Mouse (Mus musculus): Measurements from ENCODE around the gene Mgme1. TPM values are rescaled to one million over a fixed set of nuclear protein-coding genes. Genes with fewer than 3 reads are reported as not detected.

Gene Mgme1
- total RNA-seq, 1 experiment from 2014 or later: 6.8 TPM

DNA sequence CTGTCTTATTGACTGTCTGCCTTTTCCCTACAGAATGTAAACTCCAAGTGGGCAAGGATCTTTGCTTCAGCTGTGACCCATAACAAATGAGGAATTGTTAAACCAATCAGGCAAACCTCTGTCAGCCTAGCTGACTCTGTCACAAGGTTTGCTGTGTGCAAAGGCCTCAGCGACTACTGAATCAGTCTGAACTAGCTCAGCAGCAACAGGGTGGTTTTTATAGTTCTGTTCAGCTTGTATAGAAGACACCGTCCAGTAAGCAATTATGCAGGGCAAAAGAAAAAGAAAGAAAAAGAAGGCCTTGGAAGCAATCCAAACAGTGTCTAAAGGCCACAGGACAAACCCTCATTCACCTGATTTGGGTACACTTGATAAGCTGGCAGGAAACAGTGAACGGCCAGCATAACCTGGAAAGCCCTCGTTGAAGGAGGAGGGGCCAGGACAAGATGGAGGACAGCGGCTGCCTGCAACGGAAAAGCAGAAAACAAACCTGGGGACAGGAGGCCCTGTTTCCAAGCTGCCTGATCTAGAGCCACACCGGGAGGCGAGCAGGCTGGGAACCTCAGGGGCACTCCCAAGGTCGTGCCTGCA, 24.8 kb downstream of the Mgme1 start:
- no peak for ATAC-seq (ENCODE audit: extremely low read depth, insufficient number of reproducible peaks, low FRiP score, poor library complexity, severe bottlenecking)

DNA sequence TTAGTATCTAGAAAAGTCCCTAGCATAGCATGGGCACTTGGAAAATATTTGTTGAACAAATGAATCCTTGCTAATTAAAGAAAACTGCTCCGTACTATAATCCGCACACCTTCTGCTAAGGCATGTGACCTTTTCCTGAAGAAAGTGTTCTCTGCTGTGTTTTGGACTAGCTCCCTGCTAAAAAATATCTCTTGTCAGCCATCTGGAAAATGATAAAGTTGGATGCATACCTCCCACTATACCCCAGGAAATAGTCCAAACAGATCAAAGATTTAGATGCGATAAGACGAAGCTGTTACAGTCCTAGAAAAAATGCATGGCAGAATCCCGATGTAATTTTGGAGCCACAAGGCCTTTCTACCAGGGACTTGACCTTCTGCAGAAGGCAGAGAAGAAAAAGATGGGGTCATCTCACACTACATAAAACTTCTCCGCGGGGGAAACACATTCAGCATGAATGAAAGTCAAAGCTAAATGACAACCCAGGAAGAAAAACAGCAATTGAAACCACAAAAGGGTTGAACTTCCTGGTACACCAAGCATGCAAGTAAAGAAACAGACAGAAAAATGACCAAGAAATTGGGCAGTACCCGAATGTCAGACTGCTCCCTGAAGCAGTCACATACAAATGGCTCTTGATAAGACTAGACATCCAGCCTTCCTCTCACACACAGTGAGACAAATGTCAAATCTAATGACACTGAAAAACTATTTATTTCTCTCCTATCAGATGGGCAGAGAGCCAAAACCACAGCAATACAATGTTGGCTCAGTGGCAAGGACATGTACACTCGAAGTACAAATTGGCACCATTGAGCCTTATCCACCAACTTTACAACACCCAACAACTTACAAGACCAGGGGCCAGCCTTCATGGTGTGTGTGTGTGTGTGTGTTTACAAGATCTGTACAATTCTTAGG, 29.5 kb downstream of the Mgme1 start:
- ATAC-seq (ENCODE audit: extremely low read depth, insufficient number of reproducible peaks, low FRiP score, poor library complexity, severe bottlenecking): no peak

DNA sequence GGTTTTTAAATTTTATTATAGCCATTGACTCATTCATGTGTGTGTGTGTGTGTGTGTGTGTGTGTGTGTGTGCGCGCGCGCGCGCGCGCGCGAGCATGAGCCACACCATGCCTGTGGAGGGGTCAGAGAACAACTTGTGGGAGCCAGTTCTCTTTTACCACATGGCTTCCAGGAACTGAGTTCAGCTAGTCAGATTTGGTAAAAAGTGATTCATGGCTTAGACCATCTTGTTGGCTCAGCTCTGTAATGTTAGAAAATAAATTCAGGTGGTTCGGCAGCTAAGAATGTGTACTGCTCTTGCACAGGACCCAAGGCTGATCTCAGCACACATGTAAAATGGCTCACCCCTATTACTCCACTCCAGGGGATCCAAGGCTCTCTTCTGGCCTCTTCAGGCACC, 30.6 kb downstream of the Mgme1 start:
- ATAC-seq (ENCODE audit: extremely low read depth, insufficient number of reproducible peaks, low FRiP score, poor library complexity, severe bottlenecking): no peak

DNA sequence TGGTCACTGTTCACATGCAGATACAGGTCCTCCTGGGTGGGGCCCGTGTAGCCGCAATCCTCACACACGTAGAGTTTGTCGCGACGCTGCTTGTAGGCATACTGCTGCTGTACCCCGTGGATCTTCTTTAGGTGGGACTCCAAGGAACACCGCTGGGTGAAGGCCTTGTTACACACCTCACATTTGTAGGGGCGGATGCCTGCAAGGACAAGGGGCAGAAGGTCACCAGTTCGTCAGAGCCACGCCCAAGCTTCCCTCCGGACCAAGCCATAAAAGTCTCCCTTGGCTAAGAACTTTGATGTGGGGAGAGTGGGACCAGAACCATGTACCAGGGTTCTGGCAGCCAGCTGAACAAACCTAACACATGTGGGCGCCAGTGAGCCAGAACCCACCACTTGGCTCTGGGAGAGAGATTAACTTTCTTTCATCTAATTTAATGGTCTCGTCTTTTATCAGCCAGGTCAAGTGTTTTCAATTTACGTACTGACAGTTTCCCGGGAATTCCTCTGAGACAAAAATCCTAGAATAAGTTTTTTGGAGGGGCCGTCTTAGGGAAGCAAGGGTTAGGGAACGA, 35.3 kb downstream of the Mgme1 start:
- no peak for ATAC-seq (ENCODE audit: extremely low read depth, insufficient number of reproducible peaks, low FRiP score, poor library complexity, severe bottlenecking)

DNA sequence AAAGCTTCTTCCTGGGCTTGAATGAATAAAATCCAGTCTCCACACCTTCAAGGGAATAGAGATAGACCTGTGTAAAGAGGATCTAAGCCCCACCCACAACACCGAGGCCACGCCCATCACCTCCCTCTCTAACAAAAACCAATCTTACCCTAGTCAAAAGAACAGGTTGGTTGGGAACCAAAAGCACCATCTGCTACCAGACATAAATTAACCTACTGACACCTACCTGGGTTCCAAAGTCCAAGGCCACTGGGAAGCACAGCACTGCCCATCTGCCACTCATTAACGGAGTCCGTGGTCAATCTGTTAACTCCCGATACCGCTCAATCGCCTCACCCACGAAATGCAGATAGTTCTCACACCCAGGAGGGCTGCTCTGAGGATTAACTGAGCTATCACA, 38.1 kb downstream of the Mgme1 start:
- no peak for ATAC-seq (ENCODE audit: extremely low read depth, insufficient number of reproducible peaks, low FRiP score, poor library complexity, severe bottlenecking)

- ATAC-seq (ENCODE audit: extremely low read depth, insufficient number of reproducible peaks, low FRiP score, poor library complexity, severe bottlenecking): no peak
Observed at GRCm38 (mm10) chr2:144310273-144310672, 39.8 kb downstream of the Mgme1 start.

GRCm38 (mm10) chr2:144311372-144311771, 40.9 kb downstream of the Mgme1 start:
- no peak for ATAC-seq (ENCODE audit: extremely low read depth, insufficient number of reproducible peaks, low FRiP score, poor library complexity, severe bottlenecking)

DNA sequence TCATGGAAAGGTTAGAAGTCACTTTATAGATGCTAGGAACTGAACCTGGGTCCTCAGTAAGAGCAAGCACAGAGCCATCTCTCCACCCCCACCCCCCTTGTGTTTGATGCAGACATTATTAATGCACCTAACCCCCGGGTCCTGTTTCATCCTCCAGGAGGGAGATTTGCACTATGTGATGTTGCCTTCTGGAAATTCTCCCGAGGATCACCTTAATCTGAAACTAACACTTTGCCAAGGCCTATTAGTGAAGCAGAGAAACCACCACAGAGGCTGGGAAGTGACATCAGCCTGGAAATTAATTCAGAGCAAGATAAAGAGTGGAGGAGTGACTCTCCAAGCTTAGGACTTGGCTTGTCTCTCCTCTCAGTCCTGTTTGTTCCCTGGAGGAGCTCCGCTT, 53.8 kb downstream of the Mgme1 start:
- no peak for ATAC-seq (ENCODE audit: extremely low read depth, insufficient number of reproducible peaks, low FRiP score, poor library complexity, severe bottlenecking)

DNA sequence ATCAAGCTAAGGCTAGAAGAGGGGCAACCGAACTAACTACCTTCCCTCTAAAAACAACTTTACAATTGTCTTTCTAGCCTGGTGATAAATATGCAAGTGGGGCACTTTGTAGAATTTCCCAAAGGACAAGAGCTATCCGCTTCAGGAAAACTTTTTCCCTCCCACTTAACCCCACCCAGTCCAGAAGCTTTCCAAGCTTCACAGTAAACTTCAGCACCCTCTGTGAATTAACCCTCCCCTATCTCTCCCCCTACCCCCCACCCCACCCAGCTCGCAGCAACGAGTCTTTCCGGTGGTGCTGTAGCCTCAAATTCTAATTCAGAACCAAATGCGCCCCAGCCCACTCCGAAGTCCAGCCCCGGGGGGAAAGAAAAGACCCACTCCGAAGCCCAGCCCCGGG, 59.0 kb downstream of the Mgme1 start:
- no peak for ATAC-seq (ENCODE audit: extremely low read depth, insufficient number of reproducible peaks, low FRiP score, poor library complexity, severe bottlenecking)

GRCm38 (mm10) chr2:144329937-144330336, 59.5 kb downstream of the Mgme1 start:
- ATAC-seq (ENCODE audit: extremely low read depth, insufficient number of reproducible peaks, low FRiP score, poor library complexity, severe bottlenecking): no peak

DNA sequence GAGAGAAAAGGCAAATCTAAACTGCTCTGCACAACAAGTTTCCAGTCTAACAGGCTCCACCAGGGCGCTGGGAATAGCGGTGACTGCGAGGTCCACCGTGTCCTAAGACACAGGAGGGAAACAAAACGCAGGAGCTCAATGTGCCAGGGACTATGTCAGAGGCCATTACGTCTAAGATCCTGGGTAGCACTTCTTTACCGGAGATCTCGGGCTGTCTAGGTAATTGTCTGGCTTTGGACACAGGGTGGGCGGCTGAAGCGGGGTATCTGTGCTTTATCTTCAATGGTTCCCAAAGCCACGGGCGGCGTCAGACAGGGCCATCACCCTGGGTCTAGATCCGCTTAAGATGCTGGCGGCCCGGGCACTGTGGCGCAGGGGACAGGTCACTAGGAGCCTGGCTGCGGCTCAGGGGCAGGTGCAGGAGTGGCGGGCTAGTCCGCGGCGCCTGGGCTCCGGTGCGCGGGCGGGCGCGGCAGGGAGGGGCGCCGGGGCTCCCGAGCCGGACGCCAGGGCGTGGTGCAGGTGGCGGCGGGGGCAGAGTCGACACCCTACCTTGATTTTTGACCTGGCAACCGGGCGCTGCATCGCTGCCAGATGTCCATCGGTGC, 60.0 kb downstream of the Mgme1 start:
- ATAC-seq (ENCODE audit: extremely low read depth, insufficient number of reproducible peaks, low FRiP score, poor library complexity, severe bottlenecking): no peak

Other genes starting within 250 kb of the Mgme1 start
- not detected in 2 replicates for gene Banf2, start 237.6 kb upstream of the Mgme1 start, total RNA-seq (2017)
- 486 and 515 TPM in 2 replicates for gene Snx5, start 243 bp downstream of the Mgme1 start, total RNA-seq (2017)
- not detected in 2 replicates for gene Ovol2, start 61.5 kb downstream of the Mgme1 start, total RNA-seq (2017)
- 22.2 and 26.9 TPM in 2 replicates for gene Kat14, start 98.3 kb downstream of the Mgme1 start, total RNA-seq (2017)
- not detected in 2 replicates for gene Pet117, start 98.3 kb downstream of the Mgme1 start, total RNA-seq (2017)

All from neutrophil, adult 5-6 weeks (primary cell).